Comparison of ENCODE assay signal across 16 mouse cellular contexts in the genomic region with DNA sequence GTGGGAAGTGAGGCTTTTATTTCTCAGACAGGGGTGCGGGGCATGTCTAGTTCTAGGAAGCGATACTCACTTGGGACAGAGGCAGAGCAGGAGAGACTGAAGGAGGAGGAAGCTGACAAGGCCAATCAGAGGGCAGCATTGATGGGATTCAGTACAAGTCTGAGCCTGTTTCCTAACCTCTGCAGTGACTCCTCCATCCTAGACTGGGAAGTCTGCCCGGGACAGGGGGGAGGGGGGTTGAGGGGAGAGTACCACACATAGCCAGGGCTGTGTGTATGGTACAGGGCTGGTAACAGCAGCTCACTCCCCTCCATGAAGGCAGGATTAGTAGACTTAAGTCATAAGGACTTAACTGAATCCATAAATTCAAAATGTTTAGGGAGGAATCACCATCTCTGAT. TPM values are rescaled to one million over a fixed set of nuclear protein-coding genes. Genes with fewer than 3 reads are reported as not detected.
DNase-seq lines count a peak whose midpoint lies in the region; ATAC-seq lines count a peak whose summit lies in the region.
"Had no signal": no experiment of that assay in that cellular context is flagged by ENCODE, and none has a peak within 500 bp of the region (broad histone marks: within the 10 kb centered on the region; RNA-seq: fewer than 3 reads in every experiment).

No protein-coding gene starts in this region.

- H3K27ac ChIP-seq in kidney, embryonic 15.5 days, result no peak overlapping the region
- no peak overlapping the region for H3K27ac ChIP-seq in kidney, embryonic 14.5 days (ENCODE audit: low read depth, low read length)
- H3K27ac ChIP-seq: liver, embryonic 15.5 days had no signal

- H3K4me2 ChIP-seq in kidney, embryonic 15.5 days, result no peak overlapping the region
- no peak overlapping the region for H3K4me2 ChIP-seq in kidney, embryonic 14.5 days (replicated peaks; ENCODE audit: low read depth, low read length)
- H3K4me2 ChIP-seq: liver, embryonic 15.5 days had no signal

- H3K9ac ChIP-seq in kidney, embryonic 15.5 days, result no peak overlapping the region
- no peak overlapping the region for H3K9ac ChIP-seq in kidney, embryonic 14.5 days (ENCODE audit: low read depth, low read length)
- H3K9ac ChIP-seq: liver, embryonic 15.5 days had no signal

- H3K36me3 ChIP-seq in kidney, embryonic 15.5 days, result no peaks in the 10 kb centered on the region
- H3K36me3 ChIP-seq in kidney, embryonic 14.5 days (ENCODE audit: control insufficient read depth, insufficient read depth, low read length), result no peaks in the 10 kb centered on the region
- H3K36me3 ChIP-seq: liver, embryonic 15.5 days had no signal

- peak; percentile 26 to 33 for DNase-seq in heart, adult 18-20 months
- no peak for DNase-seq in heart, adult 8-10 months (ENCODE audit: low spot score)
- DNase-seq in NIH3T3 (ENCODE audit: low read depth), result peak; percentile 49
- DNase-seq in gonadal fat pad, adult 2 months (ENCODE audit: low read depth), result peak; percentile 54
- DNase-seq in right cerebral cortex, postnatal 4 days, result no peak
- no peak for DNase-seq in ovary, postnatal 10 days (ENCODE audit: low spot score)
- DNase-seq: B cell, adult 2 months; cerebellum, adult 2 months; gastrocnemius, postnatal 36 days; right cerebral cortex, postnatal 14 days; thymus, postnatal 36 days had no signal

- ATAC-seq in kidney, embryonic 15.5 days (replicated peaks; ENCODE audit: low FRiP score), result 0 out of 2 replicates have a peak, but pooled peaks have one; percentile 62
- no peak for ATAC-seq in kidney, embryonic 14.5 days (ENCODE audit: low FRiP score, low TSS enrichment)
- ATAC-seq: hindbrain, embryonic 16.5 days had no signal

- peaks cover 9% of the 10 kb centered on the region; the same call in 1 of the 2 replicates for H3K4me1 ChIP-seq in kidney, embryonic 15.5 days
- 0 out of 2 replicates have a peak, but pooled peaks cover 5% of the 10 kb centered on the region for H3K4me1 ChIP-seq in kidney, embryonic 14.5 days (ENCODE audit: control insufficient read depth, insufficient read depth, low read length)
- H3K4me1 ChIP-seq: liver, embryonic 15.5 days had no signal

- 50% methylated on average over 3 of the region's 3 CpGs for WGBS in kidney, embryonic 15.5 days
- WGBS in kidney, embryonic 14.5 days, result 63% methylated on average over 3 of the region's 3 CpGs

- H3K4me3 ChIP-seq in kidney, embryonic 15.5 days (replicated peaks), result no peak overlapping the region
- no peak overlapping the region for H3K4me3 ChIP-seq in kidney, embryonic 14.5 days (ENCODE audit: low read length)
- H3K4me3 ChIP-seq: liver, embryonic 15.5 days had no signal

- H3K27me3 ChIP-seq in kidney, embryonic 15.5 days, result no peaks in the 10 kb centered on the region
- no peaks in the 10 kb centered on the region for H3K27me3 ChIP-seq in kidney, embryonic 14.5 days (ENCODE audit: control insufficient read depth, insufficient read depth, low read length)

- H3K9me3 ChIP-seq in kidney, embryonic 15.5 days (replicated peaks), result no peaks in the 10 kb centered on the region
- no peaks in the 10 kb centered on the region for H3K9me3 ChIP-seq in kidney, embryonic 14.5 days (ENCODE audit: control insufficient read depth, low read length)
- H3K9me3 ChIP-seq: liver, embryonic 15.5 days had no signal

RNA-seq across cellular contexts. Expression of a gene that starts 20.7 kb away (rescaled TPM):
- total RNA-seq in heart, adult 18-20 months (2021), result 1 to 10 TPM in 1 of 2 experiments, under 1 TPM in 1; 0.62 to 1.1 TPM
- total RNA-seq in heart, adult 8-10 months (2022), result 1 to 10 TPM in 3 of 4 experiments, under 1 TPM in 1; 0.84 to 2.7 (median 1.6) TPM
- polyA plus RNA-seq in kidney, embryonic 15.5 days (2015; fragmentation: Nextera tagmentation; extraction: Ambion mirVana), result 1.1 and 1.7 TPM in 2 replicates
- polyA plus RNA-seq in kidney, embryonic 14.5 days (2014; fragmentation: Nextera tagmentation; extraction: Ambion mirVana), result 0.06 and 0.35 TPM in 2 replicates
- 0.67 and 1.1 TPM in 2 replicates for polyA plus RNA-seq in gonadal fat pad, adult 2 months (2012; rRNA removed)
- total RNA-seq: megakaryocyte-erythroid progenitor cell, adult 5-6 weeks had no signal

RNA-seq across cellular contexts. Expression of a gene that starts 52.3 kb away (rescaled TPM):
- total RNA-seq in heart, adult 18-20 months (2021), result under 1 TPM; 0.17 to 0.46 TPM
- total RNA-seq in heart, adult 8-10 months (2022), result under 1 TPM; 0.35 to 0.59 (median 0.39) TPM
- polyA plus RNA-seq in kidney, embryonic 15.5 days (2015; fragmentation: Nextera tagmentation; extraction: Ambion mirVana), result 0.06 and 0.09 TPM in 2 replicates
- polyA plus RNA-seq in kidney, embryonic 14.5 days (2014; fragmentation: Nextera tagmentation; extraction: Ambion mirVana), result not detected in 2 replicates
- 0.57 and 0.96 TPM in 2 replicates for polyA plus RNA-seq in gonadal fat pad, adult 2 months (2012; rRNA removed)
- total RNA-seq: gastrocnemius, postnatal 36 days; megakaryocyte-erythroid progenitor cell, adult 5-6 weeks had no signal
- polyA plus RNA-seq: cerebellum, adult 2 months; hindbrain, embryonic 16.5 days had no signal

Comparison
In these comparisons a context has a peak if more than half of its experiments do, and no peak if none do; other contexts are left out.
1. DNase-seq: peak in heart, adult 18-20 months (2 of 2), NIH3T3 (single experiment) and gonadal fat pad, adult 2 months (single experiment); none in heart, adult 8-10 months (single experiment), right cerebral cortex, postnatal 4 days (single experiment) and ovary, postnatal 10 days (single experiment).